13 mouse cellular contexts compared by ENCODE assay signal in genomic region chr2:154477028-154477427, GRCm38 (mm10). TPM values are rescaled to one million over a fixed set of nuclear protein-coding genes. Genes with fewer than 3 reads are reported as not detected.
DNase-seq lines count a peak whose midpoint lies in the region; ATAC-seq lines count a peak whose summit lies in the region.
"Had no signal": no experiment of that assay in that cellular context is flagged by ENCODE, and none has a peak within 500 bp of the region (broad histone marks: within the 10 kb centered on the region; RNA-seq: fewer than 3 reads in every experiment).

No protein-coding gene starts in this region.

- WGBS in liver, embryonic 11.5 days = 83% methylated on average over 3 of the region's 3 CpGs

- H3K4me2 ChIP-seq in liver, embryonic 11.5 days = no peak overlapping the region
- H3K4me2 ChIP-seq: hindbrain, embryonic 15.5 days; liver, embryonic 12.5 days; neural tube, embryonic 15.5 days had no signal

- H3K9me3 ChIP-seq in liver, embryonic 11.5 days (ENCODE audit: control insufficient read depth, low read length) = no peaks in the 10 kb centered on the region
- H3K9me3 ChIP-seq: hindbrain, embryonic 15.5 days; liver, embryonic 12.5 days; midbrain, embryonic 10.5 days; neural tube, embryonic 15.5 days had no signal

- H3K4me3 ChIP-seq in liver, embryonic 11.5 days (ENCODE audit: low read depth, low read length) = no peak overlapping the region
- H3K4me3 ChIP-seq: hindbrain, embryonic 15.5 days; liver, embryonic 12.5 days; midbrain, embryonic 10.5 days; neural tube, embryonic 15.5 days had no signal

- no peak for ATAC-seq in liver, embryonic 11.5 days (replicated peaks; ENCODE audit: low FRiP score)
- ATAC-seq: liver, embryonic 12.5 days; Patski had no signal

- no peaks in the 10 kb centered on the region for H3K4me1 ChIP-seq in liver, embryonic 11.5 days (replicated peaks; ENCODE audit: control insufficient read depth, insufficient read depth, low read length)
- H3K4me1 ChIP-seq: midbrain, embryonic 10.5 days had no signal

- no peaks in the 10 kb centered on the region for H3K36me3 ChIP-seq in liver, embryonic 11.5 days (ENCODE audit: control insufficient read depth, insufficient read depth, low read length)
- H3K36me3 ChIP-seq: hindbrain, embryonic 15.5 days; neural tube, embryonic 15.5 days had no signal

- peak; percentile 21 for DNase-seq in adrenal gland, postnatal 14 days
- no peak for DNase-seq in adrenal gland, adult 8-10 months
- DNase-seq in left cerebral cortex, postnatal 14 days (ENCODE audit: low spot score in 2 of 2) = peak; percentile 30 to 42
- no peak for DNase-seq in left cerebral cortex, adult 8-10 months (ENCODE audit: low spot score in 2 of 2)
- DNase-seq in gastrocnemius, postnatal 14 days = peak; percentile 34
- DNase-seq in lung, postnatal 14 days = peak; percentile 30
- DNase-seq in thymus, postnatal 25 days = no peak
- DNase-seq in liver, embryonic 11.5 days (ENCODE audit: low spot score) = no peak

- H3K27ac ChIP-seq in liver, embryonic 11.5 days (ENCODE audit: low read depth, low read length) = no peak overlapping the region
- H3K27ac ChIP-seq: hindbrain, embryonic 15.5 days; liver, embryonic 12.5 days; midbrain, embryonic 10.5 days; neural tube, embryonic 15.5 days had no signal

- intact Hi-C loops in left cerebral cortex, postnatal 14 days (cut with DNase I) = loop anchor here (2.0 kb wide), 1 partner anchor 36 kb away; no protein-coding TSS in a partner anchor
- intact Hi-C loops in gastrocnemius, postnatal 14 days (cut with DNase I; ENCODE audit: low total_unique reads) = no loop called here

- H3K9ac ChIP-seq in liver, embryonic 11.5 days (ENCODE audit: low read depth, low read length) = no peak overlapping the region
- H3K9ac ChIP-seq: hindbrain, embryonic 15.5 days; liver, embryonic 12.5 days; neural tube, embryonic 15.5 days had no signal

- H3K27me3 ChIP-seq in liver, embryonic 11.5 days (replicated peaks; ENCODE audit: control insufficient read depth, insufficient read depth, low read length) = no peaks in the 10 kb centered on the region
- H3K27me3 ChIP-seq: hindbrain, embryonic 15.5 days; liver, embryonic 12.5 days; neural tube, embryonic 15.5 days; Patski had no signal

RNA-seq across cellular contexts. Expression of gene Cbfa2t2, which starts 40.7 kb away (rescaled TPM):
- total RNA-seq in adrenal gland, postnatal 14 days (2021) = 36.1 and 42.5 TPM in 2 replicates
- 10 to 100 TPM; 34.0 to 55.4 (median 43.4) TPM for total RNA-seq in adrenal gland, adult 8-10 months (2022)
- total RNA-seq in left cerebral cortex, postnatal 14 days (2021) = 10 to 100 TPM; 40.5 to 52.0 TPM
- 10 to 100 TPM; 46.3 to 57.2 (median 52.1) TPM for total RNA-seq in left cerebral cortex, adult 8-10 months (2022)
- 10 to 100 TPM; 12.2 to 15.7 TPM for total RNA-seq in gastrocnemius, postnatal 14 days (2021)
- 23.5 and 23.6 TPM in 2 replicates for polyA plus RNA-seq in liver, embryonic 11.5 days (2014; fragmentation: Nextera tagmentation; extraction: Ambion mirVana)

Comparison
In these comparisons a context has a peak if more than half of its experiments do, and no peak if none do; other contexts are left out.
1. DNase-seq: peak in adrenal gland, postnatal 14 days (single experiment), left cerebral cortex, postnatal 14 days (2 of 2), gastrocnemius, postnatal 14 days (single experiment) and lung, postnatal 14 days (single experiment); none in adrenal gland, adult 8-10 months (single experiment), left cerebral cortex, adult 8-10 months (0 of 2), thymus, postnatal 25 days (single experiment) and liver, embryonic 11.5 days (single experiment).